Mouse (Mus musculus) cerebellum, adult (tissue): ENCODE measurements around the gene Caprin1.

Source experiments
- ATAC-seq: cut with Nextera tagmentation; 2 replicates; pipeline ENCODE4 v1.9.2; 2017; ENCODE audit warnings: mild to moderate bottlenecking, moderate library complexity, mixed read lengths; ENCODE audit not compliant: insufficient number of reproducible peaks, low FRiP score, low TSS enrichment

The Caprin1 gene

DNA sequence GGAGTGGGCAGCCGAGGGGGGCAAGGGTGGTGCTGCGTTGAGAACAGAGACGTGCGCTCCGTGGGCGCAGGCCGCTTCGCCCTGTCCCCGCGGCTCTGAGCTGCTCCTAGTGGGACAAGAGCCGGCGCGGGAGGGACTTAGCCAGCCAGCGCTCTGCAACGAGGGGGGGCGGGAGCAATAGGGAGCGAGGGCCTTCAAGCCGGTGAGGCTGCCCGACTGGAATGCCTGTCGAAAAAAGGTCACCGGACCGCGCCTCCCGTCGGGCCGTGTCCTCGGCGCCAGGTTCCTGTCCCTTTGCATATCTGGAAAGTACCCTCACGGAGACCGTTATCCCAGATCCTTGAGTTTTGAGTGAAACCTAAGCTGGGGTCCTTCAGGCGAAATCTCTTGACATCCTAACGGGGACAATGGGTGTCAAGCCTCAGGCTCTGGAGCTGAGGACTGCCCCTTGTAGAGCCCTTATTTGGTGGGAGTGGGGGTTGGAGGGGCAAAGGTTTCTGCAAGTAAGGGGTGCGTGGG is at the start of gene Caprin1:
Gene Caprin1 (minus strand): TSS at position 159 of the 519 bp plus-strand sequence.
- ATAC-seq, result peak; percentile 94

DNA sequence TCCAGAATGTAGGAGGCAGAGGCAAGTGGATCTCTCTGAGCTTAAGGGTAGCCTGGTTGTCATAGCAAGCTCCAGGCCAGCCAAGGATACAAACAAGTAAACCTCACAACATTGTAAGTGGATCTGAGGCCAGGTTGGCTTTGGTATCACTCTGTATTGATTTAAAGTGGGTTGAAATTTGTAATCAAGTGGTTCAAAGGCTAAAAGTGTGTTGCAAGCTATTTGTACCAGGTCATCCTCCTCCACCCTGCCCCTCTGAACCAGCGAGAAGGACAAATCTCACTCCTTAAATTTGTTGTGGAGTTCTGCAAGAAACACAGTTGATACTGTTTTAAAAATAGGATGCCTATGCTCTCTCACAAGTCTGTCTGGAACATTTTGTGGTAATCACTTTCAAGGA is 49.4 kb upstream of the Caprin1 start:
- no peak for ATAC-seq

GRCm38 (mm10) chr2:103846271-103846670 is 48.8 kb upstream of the Caprin1 start:
- ATAC-seq, result no peak

DNA sequence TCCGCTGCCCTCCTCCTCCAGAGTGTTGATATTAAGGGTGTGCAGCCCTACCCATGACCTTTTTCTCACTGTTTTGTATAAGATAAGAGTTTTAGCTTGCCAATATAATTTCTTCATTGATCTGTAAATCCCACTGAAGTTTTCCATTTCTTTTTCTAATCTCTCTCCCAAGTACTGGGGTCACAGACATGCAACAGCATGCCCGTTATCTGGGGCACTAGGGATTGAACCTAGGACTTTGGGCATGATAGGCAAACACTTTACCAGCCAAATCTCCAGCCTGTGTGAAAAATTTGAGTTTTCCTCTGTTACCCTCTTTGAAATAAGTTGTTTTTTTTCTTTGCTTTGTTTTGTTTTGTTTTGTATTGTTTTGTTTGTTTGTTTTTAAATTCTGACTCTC is 46.6 kb upstream of the Caprin1 start:
- no peak for ATAC-seq

DNA sequence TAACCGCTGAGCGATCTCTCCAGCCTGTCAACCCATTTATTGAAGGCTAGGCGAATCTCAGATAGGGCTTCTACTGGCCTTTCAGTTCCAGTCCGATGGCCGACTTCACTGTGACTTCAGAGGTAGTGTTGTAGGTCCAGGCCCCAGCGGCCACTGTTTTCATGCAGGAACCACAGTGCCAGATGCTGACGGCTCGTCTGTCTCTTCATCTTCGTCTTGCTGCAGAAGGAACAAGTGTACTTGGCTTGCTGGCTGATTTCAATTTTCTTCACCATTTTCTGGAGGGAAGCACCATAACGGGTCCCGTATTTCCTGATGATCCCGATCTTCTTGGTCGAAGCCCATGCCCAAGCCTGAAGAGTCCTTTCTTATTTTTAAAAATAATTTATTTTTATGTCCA is 45.9 kb upstream of the Caprin1 start:
- ATAC-seq, result no peak

DNA sequence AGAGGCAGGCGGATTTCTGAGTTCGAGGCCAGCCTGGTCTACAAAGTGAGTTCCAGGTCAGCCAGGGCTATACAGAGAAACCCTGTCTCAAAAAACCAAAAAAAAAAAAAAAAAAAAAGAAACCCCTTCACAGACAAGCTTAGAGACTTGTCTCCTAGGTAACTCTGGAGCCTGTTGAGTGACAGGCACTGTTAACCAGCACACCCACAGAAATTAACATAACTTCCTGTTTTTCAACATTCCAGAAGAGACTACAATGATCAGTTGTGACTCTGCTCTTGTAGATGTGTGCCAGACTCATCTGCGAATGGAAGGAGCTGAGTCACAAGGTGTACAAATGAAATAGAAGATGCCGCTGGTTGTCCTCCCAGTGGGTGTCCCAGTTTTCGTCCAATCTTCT is 44.9 kb upstream of the Caprin1 start:
- ATAC-seq, result no peak

DNA sequence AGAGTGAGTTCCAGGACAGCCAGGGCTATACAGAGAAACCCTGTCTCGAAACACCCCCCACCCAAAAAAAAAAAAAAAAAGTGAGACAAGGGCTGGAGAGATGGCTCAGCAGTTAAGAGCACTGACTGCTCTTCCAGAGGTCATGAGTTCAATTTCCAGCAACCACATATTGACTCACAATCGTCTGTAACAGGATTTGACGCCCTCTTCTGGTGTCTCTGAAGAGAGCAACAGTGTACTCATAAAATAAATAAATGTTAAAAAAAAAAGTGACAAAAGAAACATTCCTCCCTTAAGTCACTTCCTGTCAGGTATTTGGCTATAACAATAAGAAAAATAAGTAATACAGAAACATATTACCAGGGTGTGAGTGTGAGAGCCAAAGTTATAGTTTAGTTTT is 41.0 kb upstream of the Caprin1 start:
- no peak for ATAC-seq

- no peak for ATAC-seq
These were observed 39.7 kb upstream of the Caprin1 start for GRCm38 (mm10) chr2:103837166-103837565.

- no peak for ATAC-seq
These were observed 38.4 kb upstream of the Caprin1 start for GRCm38 (mm10) chr2:103835614-103836395.

DNA sequence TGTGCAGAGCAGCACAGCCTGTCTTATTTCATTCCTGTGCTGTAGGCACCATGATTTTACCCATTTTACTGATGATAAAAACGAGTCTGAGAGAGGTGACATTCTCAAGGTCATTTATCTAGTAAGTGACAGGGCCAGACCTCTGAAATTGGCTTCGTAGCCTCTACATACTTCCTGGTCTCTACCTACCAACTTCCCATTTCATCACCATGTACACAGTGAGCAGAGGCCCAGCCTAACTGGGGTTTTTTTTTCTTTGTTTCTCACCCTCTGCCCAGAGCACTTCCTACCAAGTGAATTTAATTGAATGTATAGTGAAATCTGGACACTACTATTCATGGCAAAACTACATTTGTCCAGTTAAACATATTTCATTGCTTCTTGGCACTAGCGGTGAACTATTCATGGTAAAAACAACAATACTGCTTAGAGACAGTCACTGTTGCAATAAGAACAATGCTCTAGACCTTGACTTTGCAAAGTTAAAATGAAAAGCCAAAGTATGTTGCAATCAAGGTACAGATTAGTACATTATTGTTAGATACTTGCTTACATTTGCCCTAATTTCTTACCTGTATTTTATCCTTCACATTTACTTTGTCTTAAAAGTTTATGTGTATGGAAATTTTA is 36.5 kb upstream of the Caprin1 start:
- no peak for ATAC-seq

GRCm38 (mm10) chr2:103832899-103833298 is 35.5 kb upstream of the Caprin1 start:
- no peak for ATAC-seq

DNA sequence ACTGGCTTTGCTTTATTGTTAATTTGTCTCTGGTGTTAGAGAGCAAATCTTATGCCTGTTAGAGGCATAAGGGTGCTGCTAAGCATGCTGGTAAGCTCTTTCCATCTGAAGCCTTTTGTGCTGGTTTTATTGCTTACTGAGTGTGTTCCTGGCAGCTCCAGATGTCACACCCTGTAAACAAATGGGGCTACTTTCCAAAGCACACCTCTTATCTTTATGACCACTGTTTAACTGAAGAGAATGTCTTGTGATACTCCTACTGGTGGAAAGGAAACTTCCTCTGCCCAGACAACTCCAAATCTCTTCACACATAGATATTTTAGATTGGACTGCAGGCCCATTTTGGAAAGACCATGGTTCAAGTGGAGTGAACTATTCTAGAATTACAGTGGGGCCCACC is 31.5 kb upstream of the Caprin1 start:
- ATAC-seq, result no peak

DNA sequence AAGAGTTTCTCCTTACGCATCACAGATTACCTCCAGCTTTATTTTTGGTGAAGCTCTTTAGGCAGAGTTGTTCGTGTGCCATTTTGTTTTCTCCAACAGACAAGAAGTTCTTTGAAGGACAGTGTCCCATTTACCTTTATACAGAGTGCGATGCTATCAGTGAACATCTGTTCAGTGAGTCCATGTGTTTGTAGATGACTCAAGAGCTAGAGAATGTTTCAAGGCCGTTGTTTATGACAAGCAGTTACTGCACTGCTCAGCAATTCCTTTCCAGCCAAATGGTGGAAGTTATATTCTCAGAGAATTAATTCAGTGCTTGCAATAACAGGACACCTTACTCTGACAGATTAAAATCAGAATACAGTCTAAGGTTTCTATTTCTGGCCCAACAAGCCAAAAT is 27.5 kb upstream of the Caprin1 start:
- no peak for ATAC-seq

DNA sequence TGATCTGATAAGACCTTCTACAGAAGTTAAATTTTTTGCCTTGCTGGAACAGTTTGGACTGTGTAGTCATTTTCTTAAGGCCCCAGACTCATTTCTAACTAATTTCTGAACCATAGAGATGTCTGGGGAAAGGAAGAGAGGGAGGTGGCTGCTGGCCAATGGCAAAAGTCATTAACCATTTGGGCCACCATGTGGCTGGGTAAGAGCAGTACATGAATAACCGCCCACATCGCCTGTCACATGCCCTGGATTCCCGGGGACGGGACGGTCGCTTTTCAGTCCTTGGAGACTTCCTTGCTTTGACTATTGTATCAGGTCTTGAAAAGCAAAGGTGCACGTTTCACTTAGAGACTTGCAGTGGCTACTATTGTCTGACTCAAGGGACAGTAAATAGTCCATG is 25.1 kb upstream of the Caprin1 start:
- no peak for ATAC-seq

- ATAC-seq, result no peak
These were observed 19.9 kb upstream of the Caprin1 start for GRCm38 (mm10) chr2:103817145-103817895.

- no peak for ATAC-seq
These were observed 18.5 kb upstream of the Caprin1 start for GRCm38 (mm10) chr2:103815976-103816375.

DNA sequence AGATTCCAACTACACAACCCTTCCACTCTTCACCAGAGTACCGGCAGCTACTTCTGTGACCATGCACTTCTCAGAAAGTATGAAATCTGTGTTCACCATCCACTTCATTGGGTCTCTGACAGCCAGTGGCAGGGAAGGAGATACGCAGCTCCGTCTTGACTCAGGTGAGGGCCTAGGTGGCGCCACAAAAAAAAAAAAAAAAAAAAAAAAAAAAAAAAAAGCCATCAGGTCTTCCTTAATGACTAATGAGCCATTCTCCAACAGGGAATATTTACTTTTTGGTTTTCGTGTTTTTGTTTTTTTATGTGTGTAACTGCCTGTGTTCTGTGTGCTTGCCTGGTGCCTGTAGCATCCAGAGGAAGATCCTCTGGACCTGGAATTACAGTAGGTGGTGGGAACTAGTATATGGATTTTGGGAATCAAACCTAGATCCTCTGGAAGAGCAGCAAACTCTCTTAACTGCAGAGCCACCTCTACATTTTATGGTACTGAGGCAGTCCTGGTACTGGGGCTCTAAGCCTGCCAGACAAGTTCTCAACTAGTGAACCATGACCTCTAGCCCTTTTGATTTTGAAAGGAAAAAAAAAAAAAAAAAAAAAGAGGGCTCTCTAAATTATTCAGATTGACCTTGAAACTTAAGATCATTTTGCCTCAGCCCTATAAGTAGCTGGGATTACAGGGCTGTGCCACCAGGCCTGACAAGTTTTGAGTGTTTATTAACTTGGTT is 14.2 kb upstream of the Caprin1 start:
- no peak for ATAC-seq

DNA sequence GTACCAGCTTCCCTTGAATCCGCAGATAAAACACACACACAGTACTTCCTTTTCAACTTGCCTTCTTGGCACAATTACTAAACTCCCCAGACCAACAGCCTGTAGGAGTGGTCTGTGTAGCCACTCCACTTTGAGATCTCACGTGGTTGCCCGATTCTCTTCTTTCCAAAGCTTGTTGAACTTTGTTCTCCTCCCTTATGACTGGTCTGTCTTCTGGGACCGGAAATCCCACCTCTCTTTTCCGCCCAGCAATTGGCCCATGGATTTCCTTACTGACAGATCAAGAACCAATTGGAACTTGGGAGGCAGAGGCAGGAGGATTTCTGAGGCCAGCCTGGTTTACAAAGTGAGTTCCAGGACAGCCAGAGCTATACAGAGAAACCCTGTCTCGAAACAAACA is 13.0 kb upstream of the Caprin1 start:
- no peak for ATAC-seq

DNA sequence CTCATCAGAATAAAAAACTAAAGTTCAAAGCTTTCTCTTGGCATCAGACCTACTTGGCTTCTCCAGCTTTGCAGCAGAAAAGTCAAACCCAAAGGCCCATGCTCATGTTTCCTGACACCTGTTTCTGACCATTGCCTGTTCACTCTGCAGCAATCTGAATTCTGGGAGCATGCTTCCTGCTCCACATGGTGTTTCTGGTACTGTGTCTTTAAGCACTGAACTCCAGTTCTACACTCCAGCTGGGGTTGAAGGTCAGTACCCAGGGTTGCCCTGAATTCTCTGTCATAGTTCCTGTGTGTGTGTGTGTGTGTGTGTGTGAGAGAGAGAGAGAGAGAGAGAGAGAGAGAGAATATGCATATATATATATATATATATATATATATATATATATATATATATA is 11.0 kb upstream of the Caprin1 start:
- ATAC-seq, result no peak

DNA sequence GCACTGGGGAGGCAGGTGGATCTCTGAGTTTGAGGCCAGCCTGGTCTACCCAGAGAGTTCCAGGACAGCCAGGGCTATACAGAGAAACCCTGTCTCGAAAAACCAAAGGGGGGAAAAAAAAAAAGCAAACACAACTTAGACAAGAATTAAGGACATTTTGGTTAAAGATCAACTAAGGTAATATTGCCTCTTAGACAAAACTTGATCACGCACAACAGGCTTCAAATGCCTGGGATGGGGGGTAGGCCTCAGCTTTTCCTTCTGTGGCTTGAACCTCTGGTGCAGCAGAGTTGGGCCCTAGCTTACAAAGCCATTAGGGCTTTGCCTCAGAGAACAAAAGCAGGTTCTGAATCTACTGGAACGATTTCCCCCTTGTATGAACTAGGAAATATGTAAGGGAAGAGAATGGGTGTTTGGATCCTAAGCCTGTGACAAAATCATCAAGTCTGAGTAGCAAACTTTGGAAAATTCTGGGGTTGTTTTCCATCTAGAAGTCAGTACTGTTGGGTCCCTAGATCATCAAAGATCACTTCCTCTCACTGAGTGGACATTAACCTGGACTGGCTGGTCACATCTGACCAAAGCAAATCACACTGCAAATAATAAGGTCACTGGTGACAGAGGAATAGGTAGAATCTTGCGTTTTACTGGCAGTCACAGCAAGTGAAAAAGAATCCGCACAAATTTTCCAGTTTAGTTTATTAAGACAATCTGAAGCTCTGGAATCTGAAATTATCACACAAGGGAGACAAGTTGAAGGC is 6.5 kb upstream of the Caprin1 start:
- no peak for ATAC-seq
